Mouse (Mus musculus) erythroblast, embryonic 14.5 days (primary cell): ENCODE measurements around the gene Tmem100. TPM values are rescaled to one million over a fixed set of nuclear protein-coding genes. Genes with fewer than 3 reads are reported as not detected.

Source experiments
- H3K27me3 ChIP-seq: 2 replicates; pipeline ENCODE4 v1.6.1; 2012; ENCODE audit warnings: inconsistent platforms; ENCODE audit not compliant: control insufficient read depth
- H3K36me3 ChIP-seq: 2 replicates; pipeline ENCODE4 v1.6.1; 2012; ENCODE audit warnings: mild to moderate bottlenecking, inconsistent platforms; ENCODE audit not compliant: control insufficient read depth
- H3K4me1 ChIP-seq: 2 replicates; pipeline ENCODE4 v1.6.1; 2012; ENCODE audit warnings: inconsistent platforms; ENCODE audit not compliant: control insufficient read depth
- H3K4me3 ChIP-seq: replicated peaks from 2 replicates; pipeline ENCODE3; 2012; ENCODE audit warnings: moderate library complexity, mild to moderate bottlenecking, inconsistent platforms
- H3K9me3 ChIP-seq: 2 replicates; pipeline ENCODE4 v1.6.1; 2012; ENCODE audit warnings: low read length, inconsistent platforms, mixed read lengths; ENCODE audit not compliant: control insufficient read depth
- GATA1 ChIP-seq: IDR thresholded peaks from 2 replicates; pipeline ENCODE4 v1.6.1; 2012; ENCODE audit warnings: low read length, inconsistent platforms, mixed read lengths
- TAL1 ChIP-seq: IDR thresholded peaks from 3 replicates; pipeline ENCODE4 v1.6.1; 2012; ENCODE audit warnings: low read length, inconsistent platforms, mixed read lengths
- polyA plus RNA-seq: library from polyadenylated mRNA; stranded (reverse); fragments of >175 nt; gene quantifications from 2 replicates; pipeline ENCODE4 v1.2.3, GENCODE M21; 2012

Tmem100 gene
- polyA plus RNA-seq, 1 experiment, result not detected

GRCm38 (mm10) chr11:90029354-90029753 lies 794 bp upstream of the Tmem100 start:
- Histone ChIP-seq H3K36me3 (no peaks in the 10 kb centered on the region), H3K4me3 (no peak overlapping the region), H3K9me3 (no peaks in the 10 kb centered on the region), H3K4me1 (no peaks in the 10 kb centered on the region), H3K27me3 (peaks cover 14% of the 10 kb centered on the region)
- TF ChIP-seq TAL1 (no peak), GATA1 (no peak)

- peaks cover 14% of the 10 kb centered on the region for H3K27me3 ChIP-seq
- H3K4me1 ChIP-seq, result no peaks in the 10 kb centered on the region
- no peak for TF ChIP-seq TAL1
- no peak for TF ChIP-seq GATA1
- no peaks in the 10 kb centered on the region for H3K9me3 ChIP-seq
- H3K4me3 ChIP-seq, result no peak overlapping the region
- no peaks in the 10 kb centered on the region for H3K36me3 ChIP-seq
These were observed 409 bp downstream of the Tmem100 start for GRCm38 (mm10) chr11:90030557-90030956.

DNA sequence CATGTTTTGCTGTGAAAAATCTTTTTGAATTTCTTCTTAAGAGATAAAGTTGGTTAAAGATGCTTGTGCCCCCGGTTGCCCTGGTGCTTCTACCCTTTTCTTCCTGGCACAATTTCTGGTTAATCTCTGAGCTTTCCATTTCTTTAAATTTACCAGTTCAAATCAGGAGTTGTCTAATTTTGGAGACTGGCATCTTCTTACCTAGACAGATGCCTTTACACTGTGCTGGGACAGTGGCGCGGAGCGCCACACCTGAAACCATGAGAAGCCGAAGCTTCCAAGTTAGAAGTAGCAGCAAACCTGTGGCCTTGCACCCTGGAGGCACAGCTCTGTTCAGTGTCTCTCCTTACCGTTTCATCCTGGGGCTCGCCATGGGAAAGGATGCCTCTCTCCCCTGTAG lies 928 bp downstream of the Tmem100 start:
- H3K36me3 ChIP-seq, result no peaks in the 10 kb centered on the region
- no peaks in the 10 kb centered on the region for H3K9me3 ChIP-seq
- no peak for TF ChIP-seq TAL1
- no peak for TF ChIP-seq GATA1
- H3K4me1 ChIP-seq, result no peaks in the 10 kb centered on the region
- peaks cover 14% of the 10 kb centered on the region for H3K27me3 ChIP-seq
- no peak overlapping the region for H3K4me3 ChIP-seq

- no peak for TF ChIP-seq TAL1
- TF ChIP-seq GATA1, result no peak
- Histone ChIP-seq H3K9me3 (peaks cover 2% of the 10 kb centered on the region; the same call in 1 of the 2 replicates), H3K36me3 (no peaks in the 10 kb centered on the region), H3K4me1 (no peaks in the 10 kb centered on the region), H3K27me3 (peaks cover 14% of the 10 kb centered on the region), H3K4me3 (no peak overlapping the region)
These were observed 2.7 kb downstream of the Tmem100 start for GRCm38 (mm10) chr11:90032807-90033206.

DNA sequence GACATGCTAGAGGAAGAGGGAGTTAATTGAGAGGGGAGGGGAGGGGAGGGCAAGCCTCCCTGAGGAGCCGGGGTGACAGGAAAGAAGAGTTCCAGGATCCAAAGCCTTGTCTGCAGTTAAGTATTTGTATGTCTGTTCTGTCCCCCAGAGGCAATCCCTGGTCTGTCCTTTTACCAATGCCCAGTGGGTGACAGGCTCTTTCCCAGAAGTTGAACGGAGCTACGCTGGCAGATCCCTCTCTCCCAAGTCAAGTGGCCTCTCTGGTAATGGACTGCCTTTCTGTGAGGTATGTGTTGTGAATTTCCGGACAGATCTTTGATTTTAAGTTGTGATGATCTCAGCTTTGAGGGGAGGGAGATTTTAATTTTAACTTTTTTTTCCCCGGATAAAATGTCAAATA lies 3.3 kb downstream of the Tmem100 start:
- Histone ChIP-seq H3K4me3 (no peak overlapping the region), H3K36me3 (no peaks in the 10 kb centered on the region), H3K4me1 (no peaks in the 10 kb centered on the region), H3K27me3 (peaks cover 14% of the 10 kb centered on the region), H3K9me3 (peaks cover 2% of the 10 kb centered on the region; the same call in 1 of the 2 replicates)
- TF ChIP-seq GATA1 (no peak), TAL1 (no peak)

DNA sequence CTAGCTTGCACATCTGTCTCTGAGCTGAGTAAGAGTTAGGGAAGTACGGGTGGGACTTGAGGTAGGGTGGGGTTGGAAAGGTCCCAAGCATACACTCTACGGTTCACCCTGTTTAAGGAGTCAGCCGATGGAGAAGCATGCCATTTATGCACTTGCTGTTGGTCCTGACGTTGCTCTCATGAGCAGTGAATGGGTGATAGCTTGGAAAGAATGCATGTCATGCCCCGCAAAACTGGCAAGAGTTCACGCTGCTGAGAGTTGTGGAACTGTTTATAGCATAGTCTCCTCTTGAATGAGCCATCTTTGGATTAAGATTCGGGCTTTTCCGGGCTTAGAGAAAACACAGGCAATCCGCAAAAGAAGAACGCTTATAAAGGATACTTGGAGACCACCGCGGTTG lies 4.5 kb downstream of the Tmem100 start:
- Histone ChIP-seq H3K4me3 (no peak overlapping the region), H3K9me3 (peaks cover 2% of the 10 kb centered on the region; the same call in 1 of the 2 replicates), H3K27me3 (peaks cover 13% of the 10 kb centered on the region), H3K36me3 (no peaks in the 10 kb centered on the region), H3K4me1 (no peaks in the 10 kb centered on the region)
- no peak for TF ChIP-seq GATA1
- TF ChIP-seq TAL1, result no peak

DNA sequence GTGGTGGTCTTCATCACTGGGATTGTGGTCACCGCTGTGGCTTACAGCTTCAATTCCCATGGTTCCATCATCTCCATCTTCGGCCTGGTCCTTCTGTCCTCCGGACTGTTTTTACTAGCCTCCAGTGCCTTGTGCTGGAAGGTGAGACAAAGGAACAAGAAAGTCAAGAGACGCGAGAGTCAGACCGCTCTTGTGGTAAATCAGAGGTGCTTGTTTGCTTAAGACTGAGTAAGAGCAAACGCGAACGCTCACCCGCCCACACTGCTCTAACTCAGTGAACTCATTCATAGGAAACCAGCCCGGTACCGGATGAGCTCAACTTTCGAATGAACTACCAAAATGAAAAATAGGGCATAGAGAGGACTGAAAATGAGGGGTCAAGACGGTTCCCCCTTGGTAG lies 5.4 kb downstream of the Tmem100 start:
- TF ChIP-seq GATA1, result no peak
- no peak for TF ChIP-seq TAL1
- peaks cover 9% of the 10 kb centered on the region for H3K27me3 ChIP-seq
- H3K36me3 ChIP-seq, result no peaks in the 10 kb centered on the region
- peaks cover 2% of the 10 kb centered on the region; the same call in 1 of the 2 replicates for H3K9me3 ChIP-seq
- H3K4me3 ChIP-seq, result no peak overlapping the region
- H3K4me1 ChIP-seq, result no peaks in the 10 kb centered on the region

- Histone ChIP-seq H3K4me1 (no peaks in the 10 kb centered on the region), H3K27me3 (peaks cover 7% of the 10 kb centered on the region), H3K36me3 (no peaks in the 10 kb centered on the region), H3K4me3 (no peak overlapping the region), H3K9me3 (peaks cover 2% of the 10 kb centered on the region; the same call in 1 of the 2 replicates)
- TF ChIP-seq TAL1 (no peak), GATA1 (no peak)
These were observed 6.3 kb downstream of the Tmem100 start for GRCm38 (mm10) chr11:90036416-90036815.

DNA sequence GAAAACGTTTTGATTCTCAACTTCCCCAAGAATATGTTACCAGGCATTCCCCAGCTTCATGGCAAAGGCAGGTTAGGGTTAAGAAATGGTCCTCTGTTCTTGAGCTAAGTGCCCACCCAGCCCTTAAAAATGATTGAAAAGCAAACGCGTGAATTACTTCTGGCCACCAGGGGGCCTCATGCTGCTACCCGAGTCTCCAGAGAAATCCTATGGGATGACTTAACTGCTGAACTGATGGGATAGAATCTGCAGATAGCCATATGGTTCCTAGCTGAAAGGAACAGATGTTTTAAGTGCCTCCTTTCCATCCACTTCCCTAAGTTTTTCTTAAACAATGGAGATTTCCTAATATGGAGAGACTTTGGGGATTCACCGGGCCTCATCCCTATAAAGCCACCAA lies 7.9 kb downstream of the Tmem100 start:
- Histone ChIP-seq H3K27me3 (no peaks in the 10 kb centered on the region), H3K4me1 (no peaks in the 10 kb centered on the region), H3K4me3 (no peak overlapping the region), H3K9me3 (peaks cover 2% of the 10 kb centered on the region; the same call in 1 of the 2 replicates), H3K36me3 (no peaks in the 10 kb centered on the region)
- no peak for TF ChIP-seq TAL1
- no peak for TF ChIP-seq GATA1

- Histone ChIP-seq H3K4me1 (no peaks in the 10 kb centered on the region), H3K27me3 (no peaks in the 10 kb centered on the region), H3K4me3 (no peak overlapping the region), H3K36me3 (no peaks in the 10 kb centered on the region), H3K9me3 (no peaks in the 10 kb centered on the region)
- no peak for TF ChIP-seq GATA1
- no peak for TF ChIP-seq TAL1
These were observed 14.3 kb downstream of the Tmem100 start for GRCm38 (mm10) chr11:90044459-90044858.
